Mouse (Mus musculus) lung, embryonic 14.5 days (tissue): ENCODE data around the gene Msi2. TPM values are rescaled to one million over a fixed set of nuclear protein-coding genes. Genes with fewer than 3 reads are reported as not detected.

Experiments
- ATAC-seq: fragments of 200-750 bp; cut with Nextera tagmentation; 2 replicates; pipeline ENCODE4 v1.8.0; 2017; ENCODE audit warnings: mild to moderate bottlenecking, moderate TSS enrichment, moderate library complexity; ENCODE audit not compliant: insufficient read depth
- DNase-seq: peaks from one replicate; pipeline ENCODE4 v3.0.0-alpha.2; 2015
- H3K27ac ChIP-seq: fragments of 300-500 bp; sonication (generic); 2 replicates; pipeline ENCODE4 v1.5.1; 2014; ENCODE audit warnings: low read depth, mild to moderate bottlenecking, moderate library complexity
- H3K27me3 ChIP-seq: fragments of 300-500 bp; sonication (generic); 2 replicates; pipeline ENCODE4 v1.6.1; 2014; ENCODE audit warnings: low read length, control low read depth; ENCODE audit not compliant: insufficient read depth
- H3K36me3 ChIP-seq: fragments of 300-500 bp; sonication (generic); 2 replicates; pipeline ENCODE4 v1.6.1; 2014; ENCODE audit warnings: control low read depth; ENCODE audit not compliant: insufficient read depth
- H3K4me1 ChIP-seq: fragments of 300-500 bp; sonication (generic); 2 replicates; pipeline ENCODE4 v1.6.1; 2014; ENCODE audit warnings: antibody characterized with exemption, control low read depth; ENCODE audit not compliant: insufficient read depth
- H3K4me2 ChIP-seq: fragments of 300-500 bp; sonication (generic); 2 replicates; pipeline ENCODE4 v1.6.1; 2014; ENCODE audit warnings: mild to moderate bottlenecking
- H3K4me3 ChIP-seq: fragments of 300-500 bp; sonication (generic); 2 replicates; pipeline ENCODE4 v1.5.1; 2014; ENCODE audit warnings: low read depth, low read length
- H3K9ac ChIP-seq: fragments of 300-500 bp; sonication (generic); 2 replicates; pipeline ENCODE4 v1.6.1; 2014
- H3K9me3 ChIP-seq: fragments of 300-500 bp; sonication (generic); 2 replicates; pipeline ENCODE4 v1.6.1; 2016; ENCODE audit warnings: low read depth, low read length, control low read depth
- CTCF ChIP-seq: IDR thresholded peaks from 2 replicates; pipeline ENCODE4 v1.5.1; 2016; ENCODE audit warnings: antibody characterized with exemption, low read depth
- WGBS: fragments of 180-500 bp; shearing (Covaris S2); extraction: QIAGEN DNeasy Blood & Tissue Kit; methylation state at CpG from one replicate; pipeline ENCODE4 v1.1.7; 2014; 5-methylcytosine and 5-hydroxymethylcytosine counted together
- polyA plus RNA-seq: library from polyadenylated mRNA; unstranded; fragments of >200 nt; fragmentation: Nextera tagmentation; extraction: Ambion mirVana; gene quantifications from 2 replicates; pipeline ENCODE4 v1.2.1, GENCODE M21; 2014

Msi2 gene
- polyA plus RNA-seq, 1 experiment from 2014 or later: 12.7 TPM

DNA sequence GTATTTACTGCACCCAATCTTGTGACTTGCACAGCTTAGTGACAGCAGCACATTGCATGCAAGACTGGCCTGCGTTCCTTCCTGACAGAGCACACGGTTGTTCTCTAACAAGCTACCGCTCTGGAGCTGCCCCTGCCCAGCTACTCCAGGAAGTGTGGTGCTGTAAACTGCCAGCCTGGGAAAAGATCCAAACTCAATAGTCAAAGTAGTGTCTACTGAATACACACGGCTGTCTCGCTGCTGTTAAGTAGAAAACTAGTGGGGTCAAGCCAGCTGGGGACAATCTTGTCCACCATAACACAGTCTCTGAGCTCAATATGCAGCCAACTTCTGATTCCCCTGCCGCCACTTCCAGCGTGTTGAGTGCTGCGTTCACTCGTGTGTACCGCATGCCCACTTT lies 325.6 kb downstream of the Msi2 start:
- no peak overlapping the region for H3K27ac ChIP-seq
- H3K9me3 ChIP-seq: no peaks in the 10 kb centered on the region
- H3K27me3 ChIP-seq: no peaks in the 10 kb centered on the region
- H3K36me3 ChIP-seq: 0 out of 2 replicates have a peak, but pooled peaks cover 3% of the 10 kb centered on the region
- H3K4me1 ChIP-seq: no peaks in the 10 kb centered on the region
- ATAC-seq: peak; percentile 68; the same call in 1 of the 2 replicates
- no peak overlapping the region for H3K9ac ChIP-seq
- 63% methylated on average over 10 of the region's 10 CpGs for WGBS
- H3K4me2 ChIP-seq: no peak overlapping the region
- no peak for TF ChIP-seq CTCF
- peak; percentile 86 for DNase-seq
- H3K4me3 ChIP-seq: no peak overlapping the region

DNA sequence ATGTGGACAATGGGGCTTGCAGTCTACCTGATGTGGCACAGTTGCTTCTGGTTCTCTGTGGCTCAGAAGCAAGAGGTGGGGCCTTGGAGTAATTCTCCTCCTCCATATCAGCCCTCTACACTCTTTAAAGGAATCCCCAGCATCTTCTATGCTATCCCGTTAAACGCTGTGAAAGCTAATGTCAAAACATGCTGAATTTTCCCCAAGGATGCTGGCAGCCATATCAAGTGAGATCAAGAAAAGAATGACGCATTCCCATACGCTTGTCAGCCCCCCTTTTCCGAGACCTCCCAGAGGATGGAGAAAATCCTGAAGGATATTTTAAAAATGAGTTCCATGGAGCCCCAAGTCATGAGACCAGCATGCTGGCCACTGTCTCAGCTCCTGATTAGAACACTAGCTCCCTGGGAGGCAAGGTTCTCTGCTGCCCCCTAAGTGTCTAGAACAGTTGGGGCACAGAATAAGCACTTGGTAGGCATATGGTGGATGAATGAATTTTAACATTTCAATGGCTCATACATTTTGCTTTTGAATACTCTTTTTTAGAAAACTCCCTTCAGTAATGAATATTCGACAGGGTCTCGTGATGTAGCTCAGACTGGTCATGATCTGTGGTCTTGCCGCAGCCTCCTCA lies 327.0 kb downstream of the Msi2 start:
- no peak for DNase-seq
- Histone ChIP-seq H3K27ac (no peak overlapping the region), H3K4me1 (no peaks in the 10 kb centered on the region), H3K4me3 (no peak overlapping the region), H3K9ac (no peak overlapping the region), H3K4me2 (no peak overlapping the region), H3K27me3 (no peaks in the 10 kb centered on the region), H3K9me3 (no peaks in the 10 kb centered on the region), H3K36me3 (0 out of 2 replicates have a peak, but pooled peaks cover 3% of the 10 kb centered on the region)
- 88% methylated on average over 8 of the region's 8 CpGs for WGBS
- no peak for ATAC-seq
- no peak for TF ChIP-seq CTCF

DNA sequence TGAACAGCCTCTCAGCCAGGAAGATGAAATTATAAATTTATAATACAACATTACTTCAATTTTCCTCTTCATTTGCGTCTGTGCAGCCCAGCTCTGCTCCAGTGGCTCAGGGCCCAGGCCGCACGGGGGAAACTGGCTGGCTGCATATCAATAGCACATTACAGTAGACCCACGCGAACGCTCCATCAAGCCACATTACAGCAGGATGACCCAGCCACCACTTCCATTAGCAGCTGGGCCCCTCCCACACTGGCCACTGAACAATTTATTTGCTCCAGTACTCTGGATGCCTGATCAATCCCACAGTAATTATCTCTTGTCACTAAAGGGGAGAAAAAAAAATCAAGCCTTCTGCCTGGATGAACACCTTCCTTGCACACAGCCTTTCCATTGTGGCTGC lies 328.8 kb downstream of the Msi2 start:
- WGBS: 89% methylated on average over 6 of the region's 6 CpGs
- no peaks in the 10 kb centered on the region for H3K9me3 ChIP-seq
- no peak for DNase-seq
- H3K4me3 ChIP-seq: no peak overlapping the region
- no peak overlapping the region for H3K9ac ChIP-seq
- H3K4me2 ChIP-seq: no peak overlapping the region
- no peak for ATAC-seq
- H3K4me1 ChIP-seq: no peaks in the 10 kb centered on the region
- TF ChIP-seq CTCF: no peak
- H3K36me3 ChIP-seq: peaks cover 8% of the 10 kb centered on the region
- no peaks in the 10 kb centered on the region for H3K27me3 ChIP-seq
- H3K27ac ChIP-seq: no peak overlapping the region

DNA sequence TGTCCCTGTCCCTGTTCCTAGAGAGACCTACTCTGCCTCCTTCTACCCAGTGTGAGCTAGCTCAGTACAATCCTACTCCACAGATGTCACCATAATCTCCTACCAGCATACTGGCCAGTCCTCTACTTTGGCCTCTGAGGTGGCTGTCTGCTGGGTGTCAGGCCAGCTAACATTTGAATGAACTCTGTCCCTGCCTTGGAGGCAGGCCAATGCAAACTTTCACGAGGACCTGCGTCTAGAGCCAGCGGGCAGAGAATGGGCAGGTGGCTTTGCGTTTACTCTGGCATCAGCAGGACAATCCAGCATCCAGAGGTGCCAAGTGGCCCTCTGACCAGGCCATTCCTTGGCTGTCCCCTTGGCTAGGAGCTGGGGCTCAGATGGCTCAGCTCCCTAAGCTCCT lies 331.4 kb downstream of the Msi2 start:
- Histone ChIP-seq H3K27ac (no peak overlapping the region), H3K36me3 (peaks cover 8% of the 10 kb centered on the region), H3K9ac (no peak overlapping the region), H3K4me3 (no peak overlapping the region), H3K9me3 (no peaks in the 10 kb centered on the region), H3K4me2 (no peak overlapping the region), H3K4me1 (no peaks in the 10 kb centered on the region), H3K27me3 (no peaks in the 10 kb centered on the region)
- WGBS: 69% methylated on average over 4 of the region's 4 CpGs
- TF ChIP-seq CTCF: no peak
- ATAC-seq (no peak), DNase-seq (no peak)

DNA sequence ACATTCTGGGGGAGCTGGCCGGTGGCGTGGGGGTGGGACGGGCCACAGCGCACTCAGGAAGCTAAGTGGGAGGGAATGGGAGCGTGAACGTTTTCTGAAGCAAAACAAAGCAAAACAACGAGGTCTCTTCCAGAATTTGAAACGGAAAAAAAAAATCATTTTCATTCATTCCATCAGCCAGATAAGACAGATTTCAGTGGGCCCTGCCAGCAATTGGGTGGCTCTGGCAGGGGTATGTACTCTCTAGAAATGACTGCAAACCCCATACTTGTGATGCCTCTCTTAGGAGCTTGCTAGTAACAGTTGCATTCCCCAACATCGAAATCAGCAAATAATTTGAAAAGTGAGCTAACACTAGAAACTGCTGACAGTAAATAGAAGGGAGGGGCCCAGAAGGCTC lies 335.9 kb downstream of the Msi2 start:
- H3K36me3 ChIP-seq: peaks cover 5% of the 10 kb centered on the region
- H3K4me1 ChIP-seq: no peaks in the 10 kb centered on the region
- ATAC-seq: no peak
- H3K4me3 ChIP-seq: no peak overlapping the region
- H3K27ac ChIP-seq: no peak overlapping the region
- H3K4me2 ChIP-seq: no peak overlapping the region
- no peaks in the 10 kb centered on the region for H3K9me3 ChIP-seq
- TF ChIP-seq CTCF: no peak
- H3K9ac ChIP-seq: no peak overlapping the region
- no peak for DNase-seq
- H3K27me3 ChIP-seq: no peaks in the 10 kb centered on the region
- WGBS: 68% methylated on average over 9 of the region's 9 CpGs

DNA sequence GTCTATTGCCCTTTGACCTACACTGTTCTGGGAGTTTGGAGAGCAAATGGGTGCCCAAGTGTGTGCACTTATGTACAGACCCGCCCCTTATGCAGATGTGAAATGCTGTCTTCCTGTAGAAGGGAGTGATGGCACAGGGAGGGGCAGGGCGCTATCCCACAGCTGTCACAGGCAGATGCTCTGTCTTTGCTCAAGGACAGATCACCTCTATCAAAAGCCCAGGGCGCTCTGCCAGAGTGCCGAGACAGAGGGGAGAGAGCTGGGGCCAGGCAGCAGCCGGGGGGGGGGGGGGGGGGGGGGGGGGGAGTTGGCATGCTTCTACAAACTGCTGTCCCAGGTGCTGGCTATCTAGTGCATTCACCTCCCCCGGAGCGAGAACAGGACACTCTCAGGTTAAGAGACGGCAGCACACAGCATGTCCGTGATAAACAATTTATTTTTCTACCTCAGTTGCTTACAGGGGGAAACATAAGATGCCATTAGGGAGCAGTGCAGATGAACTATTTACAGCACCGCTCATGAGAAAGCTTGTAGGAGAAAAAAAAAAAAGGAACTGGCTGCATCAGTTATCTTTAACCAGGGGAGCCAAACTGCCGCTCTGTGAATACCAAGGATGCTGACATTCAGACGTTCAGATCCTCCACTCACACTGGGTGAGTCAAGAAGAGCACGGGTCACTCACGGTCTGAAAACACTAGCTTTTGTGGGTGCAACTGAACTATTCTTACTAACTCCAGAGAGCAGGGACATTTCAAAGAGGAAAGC lies 337.0 kb downstream of the Msi2 start:
- WGBS: 47% methylated on average over 11 of the region's 14 CpGs
- no peak for TF ChIP-seq CTCF
- Histone ChIP-seq H3K4me3 (no peak overlapping the region), H3K9me3 (no peaks in the 10 kb centered on the region), H3K9ac (no peak overlapping the region), H3K27ac (no peak overlapping the region), H3K36me3 (peaks cover 5% of the 10 kb centered on the region), H3K4me1 (no peaks in the 10 kb centered on the region), H3K4me2 (no peak overlapping the region), H3K27me3 (no peaks in the 10 kb centered on the region)
- ATAC-seq (no peak), DNase-seq (peak; percentile 24)

DNA sequence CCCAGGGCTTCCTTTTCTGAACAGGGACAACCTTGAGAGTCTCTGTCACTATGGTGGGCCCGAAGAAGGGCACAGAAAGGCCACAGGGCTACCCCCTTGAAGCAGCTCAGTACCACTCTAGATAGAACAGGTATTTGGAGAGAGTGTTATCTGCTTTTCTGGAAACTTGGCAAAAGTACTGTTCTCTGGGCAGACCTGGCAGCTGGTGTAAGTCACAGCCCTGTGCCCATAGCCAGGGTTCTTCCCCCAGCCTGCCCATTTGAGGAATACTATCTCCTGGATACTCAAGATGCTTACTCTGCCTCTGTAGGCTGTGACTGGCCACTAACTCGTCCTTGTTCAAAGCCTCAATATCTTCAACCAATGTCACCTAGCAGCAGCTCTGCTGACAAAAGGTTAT lies 338.7 kb downstream of the Msi2 start:
- ATAC-seq (no peak), DNase-seq (no peak)
- no peak for TF ChIP-seq CTCF
- no peaks in the 10 kb centered on the region for H3K9me3 ChIP-seq
- no peak overlapping the region for H3K4me3 ChIP-seq
- H3K4me2 ChIP-seq: no peak overlapping the region
- no peaks in the 10 kb centered on the region for H3K27me3 ChIP-seq
- no peak overlapping the region for H3K9ac ChIP-seq
- no peaks in the 10 kb centered on the region; the same call in 1 of the 2 replicates for H3K36me3 ChIP-seq
- WGBS: 70% methylated on average over 2 of the region's 2 CpGs
- no peak overlapping the region for H3K27ac ChIP-seq
- H3K4me1 ChIP-seq: no peaks in the 10 kb centered on the region
